Comparison of ENCODE assay signal across 23 mouse cellular contexts in genomic region chr8:119159794-119160193, GRCm38 (mm10).
DNase-seq lines count a peak whose midpoint lies in the region; ATAC-seq lines count a peak whose summit lies in the region.
"Had no signal": no experiment of that assay in that cellular context is flagged by ENCODE, and none has a peak within 500 bp of the region (broad histone marks: within the 10 kb centered on the region; RNA-seq: fewer than 3 reads in every experiment).

No protein-coding gene starts in this region.

- H3K9me3 ChIP-seq in hindbrain, embryonic 11.5 days (ENCODE audit: control insufficient read depth, low read length), result no peaks in the 10 kb centered on the region
- H3K9me3 ChIP-seq in hindbrain, embryonic 13.5 days, result no peaks in the 10 kb centered on the region
- H3K9me3 ChIP-seq in neural tube, embryonic 12.5 days, result no peaks in the 10 kb centered on the region
- H3K9me3 ChIP-seq in hindbrain, embryonic 14.5 days (ENCODE audit: control insufficient read depth, low read length), result no peaks in the 10 kb centered on the region
- H3K9me3 ChIP-seq: embryonic facial prominence, embryonic 12.5 days had no signal

- WGBS in hindbrain, embryonic 11.5 days, result 29% methylated on average over 8 of the region's 8 CpGs
- WGBS in hindbrain, embryonic 13.5 days, result 18% methylated on average over 8 of the region's 8 CpGs
- 21% methylated on average over 8 of the region's 8 CpGs for WGBS in neural tube, embryonic 12.5 days
- 22% methylated on average over 8 of the region's 8 CpGs for WGBS in hindbrain, embryonic 14.5 days

- H3K4me3 ChIP-seq in hindbrain, embryonic 11.5 days (ENCODE audit: low read depth, low read length), result no peak overlapping the region
- H3K4me3 ChIP-seq in hindbrain, embryonic 13.5 days, result no peak overlapping the region
- no peak overlapping the region for H3K4me3 ChIP-seq in neural tube, embryonic 12.5 days
- no peak overlapping the region for H3K4me3 ChIP-seq in hindbrain, embryonic 14.5 days (replicated peaks; ENCODE audit: low read length)
- H3K4me3 ChIP-seq: embryonic facial prominence, embryonic 12.5 days; gastrocnemius, adult 2 months; myocyte had no signal

- ATAC-seq in hindbrain, embryonic 11.5 days (ENCODE audit: low FRiP score), result peak; percentile 73
- ATAC-seq in hindbrain, embryonic 13.5 days (ENCODE audit: low FRiP score), result no peak
- 0 out of 2 replicates have a peak, but pooled peaks have one; percentile 48 for ATAC-seq in neural tube, embryonic 12.5 days (ENCODE audit: low FRiP score, low read depth)
- ATAC-seq in hindbrain, embryonic 14.5 days (ENCODE audit: low FRiP score), result 0 out of 2 replicates have a peak, but pooled peaks have one; percentile 59

- peak; percentile 41 for DNase-seq in hindbrain, embryonic 11.5 days (ENCODE audit: low spot score)
- no peak for DNase-seq in neural tube, embryonic 10.5 days (ENCODE audit: extremely low spot score, low spot score)
- DNase-seq in hindbrain, embryonic 14.5 days (ENCODE audit: low spot score), result no peak
- DNase-seq in retina, postnatal 1 day, result peak; percentile 42
- no peak for DNase-seq in kidney, postnatal 25 days
- DNase-seq in layer of hippocampus, adult 18-20 months (ENCODE audit: low spot score in 2 of 2), result no peak
- DNase-seq: adrenal gland, adult 2 months; cerebellum, postnatal 10 days; gastrocnemius, adult 2 months; heart, postnatal 10 days; kidney, adult 2 months; kidney, postnatal 10 days; lung, adult 18-20 months; lung, postnatal 14 days; right cerebral cortex, postnatal 14 days; spleen, adult 18-20 months; thymus, postnatal 36 days had no signal

- no peaks in the 10 kb centered on the region for H3K4me1 ChIP-seq in hindbrain, embryonic 11.5 days (replicated peaks; ENCODE audit: control insufficient read depth, insufficient read depth, low read length)
- peaks cover 20% of the 10 kb centered on the region for H3K4me1 ChIP-seq in hindbrain, embryonic 13.5 days (replicated peaks)
- peaks cover 9% of the 10 kb centered on the region for H3K4me1 ChIP-seq in neural tube, embryonic 12.5 days
- peaks cover 5% of the 10 kb centered on the region; the same call in 1 of the 2 replicates for H3K4me1 ChIP-seq in hindbrain, embryonic 14.5 days (replicated peaks; ENCODE audit: control insufficient read depth, insufficient read depth, low read length)
- H3K4me1 ChIP-seq: embryonic facial prominence, embryonic 12.5 days had no signal

- no peak overlapping the region for H3K4me2 ChIP-seq in hindbrain, embryonic 11.5 days (replicated peaks; ENCODE audit: low read depth, low read length)
- no peak overlapping the region for H3K4me2 ChIP-seq in hindbrain, embryonic 13.5 days
- H3K4me2 ChIP-seq in neural tube, embryonic 12.5 days (replicated peaks), result no peak overlapping the region
- H3K4me2 ChIP-seq in hindbrain, embryonic 14.5 days (replicated peaks), result no peak overlapping the region
- H3K4me2 ChIP-seq: embryonic facial prominence, embryonic 12.5 days; heart, embryonic 11.5 days; liver, embryonic 11.5 days had no signal

- no peak overlapping the region for H3K27ac ChIP-seq in hindbrain, embryonic 11.5 days (ENCODE audit: low read depth, low read length)
- no peak overlapping the region for H3K27ac ChIP-seq in hindbrain, embryonic 13.5 days
- no peak overlapping the region for H3K27ac ChIP-seq in neural tube, embryonic 12.5 days
- no peak overlapping the region for H3K27ac ChIP-seq in hindbrain, embryonic 14.5 days
- H3K27ac ChIP-seq: embryonic facial prominence, embryonic 12.5 days; gastrocnemius, adult 2 months had no signal

- no peaks in the 10 kb centered on the region for H3K27me3 ChIP-seq in hindbrain, embryonic 11.5 days (ENCODE audit: control insufficient read depth, insufficient read depth, low read length)
- no peaks in the 10 kb centered on the region for H3K27me3 ChIP-seq in hindbrain, embryonic 13.5 days
- no peaks in the 10 kb centered on the region for H3K27me3 ChIP-seq in neural tube, embryonic 12.5 days (replicated peaks)
- H3K27me3 ChIP-seq in hindbrain, embryonic 14.5 days (ENCODE audit: control insufficient read depth, insufficient read depth, low read length), result no peaks in the 10 kb centered on the region
- H3K27me3 ChIP-seq: embryonic facial prominence, embryonic 12.5 days had no signal

- no peaks in the 10 kb centered on the region for H3K36me3 ChIP-seq in hindbrain, embryonic 11.5 days (ENCODE audit: control insufficient read depth, insufficient read depth, low read length)
- no peaks in the 10 kb centered on the region for H3K36me3 ChIP-seq in hindbrain, embryonic 13.5 days
- no peaks in the 10 kb centered on the region for H3K36me3 ChIP-seq in neural tube, embryonic 12.5 days
- H3K36me3 ChIP-seq in hindbrain, embryonic 14.5 days (replicated peaks; ENCODE audit: control insufficient read depth, insufficient read depth), result no peaks in the 10 kb centered on the region
- H3K36me3 ChIP-seq: embryonic facial prominence, embryonic 12.5 days had no signal

- H3K9ac ChIP-seq in hindbrain, embryonic 11.5 days (ENCODE audit: low read depth, low read length), result no peak overlapping the region
- H3K9ac ChIP-seq in hindbrain, embryonic 13.5 days, result no peak overlapping the region
- H3K9ac ChIP-seq in neural tube, embryonic 12.5 days, result no peak overlapping the region
- no peak overlapping the region for H3K9ac ChIP-seq in hindbrain, embryonic 14.5 days
- H3K9ac ChIP-seq: embryonic facial prominence, embryonic 12.5 days had no signal

Comparison
In these comparisons a context has a peak if more than half of its experiments do, and no peak if none do; other contexts are left out.
1. DNase-seq: peak in hindbrain, embryonic 11.5 days (single experiment) and retina, postnatal 1 day (single experiment); none in neural tube, embryonic 10.5 days (single experiment), hindbrain, embryonic 14.5 days (single experiment), kidney, postnatal 25 days (0 of 2) and layer of hippocampus, adult 18-20 months (0 of 2).